Mouse (Mus musculus) 3134 (cell line): ENCODE data around the gene Duox1.

ENCODE experiments used
- DNase-seq: peaks from one replicate; pipeline ENCODE4 v3.0.0-alpha.2; 2011; ENCODE audit warnings: low spot score; ENCODE audit not compliant: insufficient read length; ENCODE audit errors: extremely low read depth

The Duox1 gene

GRCm38 (mm10) chr2:122354191-122354929, 38.9 kb downstream of the Duox1 start:
- no peak for DNase-seq

GRCm38 (mm10) chr2:122355389-122355788, 39.9 kb downstream of the Duox1 start:
- DNase-seq: no peak

- DNase-seq: peak; percentile 58
These were observed 40.7 kb downstream of the Duox1 start for GRCm38 (mm10) chr2:122356187-122356586.

GRCm38 (mm10) chr2:122360310-122360709, 44.8 kb downstream of the Duox1 start:
- no peak for DNase-seq

- no peak for DNase-seq
These were observed 45.7 kb downstream of the Duox1 start for GRCm38 (mm10) chr2:122361181-122361580.

GRCm38 (mm10) chr2:122361868-122362621, 46.6 kb downstream of the Duox1 start:
- DNase-seq: no peak

GRCm38 (mm10) chr2:122362622-122363523, 47.4 kb downstream of the Duox1 start:
- no peak for DNase-seq

GRCm38 (mm10) chr2:122364352-122364944, 49.0 kb downstream of the Duox1 start:
- DNase-seq: no peak

GRCm38 (mm10) chr2:122365244-122365866, 49.9 kb downstream of the Duox1 start:
- no peak for DNase-seq

GRCm38 (mm10) chr2:122366039-122366438, 50.6 kb downstream of the Duox1 start:
- no peak for DNase-seq

GRCm38 (mm10) chr2:122366706-122367105, 51.2 kb downstream of the Duox1 start:
- DNase-seq: no peak

GRCm38 (mm10) chr2:122367181-122367580, 51.7 kb downstream of the Duox1 start:
- peak; percentile 72 for DNase-seq

GRCm38 (mm10) chr2:122367701-122368080, 52.2 kb downstream of the Duox1 start:
- DNase-seq: no peak

- DNase-seq: no peak
These were observed 52.9 kb downstream of the Duox1 start for GRCm38 (mm10) chr2:122368081-122368971.

GRCm38 (mm10) chr2:122368995-122369739, 53.7 kb downstream of the Duox1 start, which contains the start of gene Shf:
Gene Shf (minus strand): TSS chr2:122369162.
- DNase-seq: peak; percentile 90

GRCm38 (mm10) chr2:122370101-122370750, 54.8 kb downstream of the Duox1 start:
- no peak for DNase-seq

- DNase-seq: no peak
These were observed 56.6 kb downstream of the Duox1 start for GRCm38 (mm10) chr2:122372067-122372466.

GRCm38 (mm10) chr2:122372541-122372940, 57.1 kb downstream of the Duox1 start:
- no peak for DNase-seq
